Mouse (Mus musculus): Measurements from ENCODE around the gene Lrmp.

Lrmp gene

GRCm38 (mm10) chr6:145139776-145140475 is 24.5 kb downstream of the Lrmp start:
- DNase-seq, result no peak

GRCm38 (mm10) chr6:145140706-145141105 is 25.3 kb downstream of the Lrmp start:
- no peak for DNase-seq

GRCm38 (mm10) chr6:145141827-145142226 is 26.4 kb downstream of the Lrmp start:
- no peak for DNase-seq

GRCm38 (mm10) chr6:145145173-145145572 is 29.7 kb downstream of the Lrmp start:
- no peak for DNase-seq

GRCm38 (mm10) chr6:145147716-145148115 is 32.3 kb downstream of the Lrmp start:
- DNase-seq, result no peak

GRCm38 (mm10) chr6:145149054-145149453 is 33.6 kb downstream of the Lrmp start:
- DNase-seq, result no peak

GRCm38 (mm10) chr6:145158619-145159018 is 43.2 kb downstream of the Lrmp start:
- DNase-seq, result no peak

GRCm38 (mm10) chr6:145160581-145160980 is 45.1 kb downstream of the Lrmp start:
- DNase-seq, result no peak

GRCm38 (mm10) chr6:145171892-145172606 is 56.6 kb downstream of the Lrmp start:
- no peak for DNase-seq

GRCm38 (mm10) chr6:145173781-145174191 is 58.3 kb downstream of the Lrmp start:
- no peak for DNase-seq

- no peak for DNase-seq
These were observed 60.1 kb downstream of the Lrmp start for GRCm38 (mm10) chr6:145175571-145175981.

- DNase-seq, result no peak
These were observed 61.0 kb downstream of the Lrmp start for GRCm38 (mm10) chr6:145176474-145176873.

- peak; percentile 17 for DNase-seq
These were observed 64.2 kb downstream of the Lrmp start for GRCm38 (mm10) chr6:145179665-145180064.

- no peak for DNase-seq
These were observed 66.6 kb downstream of the Lrmp start for GRCm38 (mm10) chr6:145182044-145182443.

- no peak for DNase-seq
These were observed 70.6 kb downstream of the Lrmp start for GRCm38 (mm10) chr6:145186096-145186495.

- DNase-seq, result peak; percentile 53
These were observed 71.9 kb downstream of the Lrmp start for GRCm38 (mm10) chr6:145187093-145188088.

- DNase-seq, result no peak
These were observed 77.6 kb downstream of the Lrmp start for GRCm38 (mm10) chr6:145193038-145193437.

GRCm38 (mm10) chr6:145193446-145193845 is 78.0 kb downstream of the Lrmp start:
- DNase-seq, result no peak

- no peak for DNase-seq
These were observed 82.7 kb downstream of the Lrmp start for GRCm38 (mm10) chr6:145197949-145198686.

- DNase-seq, result no peak
These were observed 87.1 kb downstream of the Lrmp start for GRCm38 (mm10) chr6:145202432-145203125.

GRCm38 (mm10) chr6:145204440-145204839 is 89.0 kb downstream of the Lrmp start:
- no peak for DNase-seq

- DNase-seq, result no peak
These were observed 89.7 kb downstream of the Lrmp start for GRCm38 (mm10) chr6:145205142-145205541.

Measured in cerebellum, adult 9-10 months (tissue).